Mouse (Mus musculus): ENCODE measurements around the gene Plxnc1. TPM values are rescaled to one million over a fixed set of nuclear protein-coding genes. Genes with fewer than 3 reads are reported as not detected.

The Plxnc1 gene
- total RNA-seq, 1 experiment = 1.1 TPM

DNA sequence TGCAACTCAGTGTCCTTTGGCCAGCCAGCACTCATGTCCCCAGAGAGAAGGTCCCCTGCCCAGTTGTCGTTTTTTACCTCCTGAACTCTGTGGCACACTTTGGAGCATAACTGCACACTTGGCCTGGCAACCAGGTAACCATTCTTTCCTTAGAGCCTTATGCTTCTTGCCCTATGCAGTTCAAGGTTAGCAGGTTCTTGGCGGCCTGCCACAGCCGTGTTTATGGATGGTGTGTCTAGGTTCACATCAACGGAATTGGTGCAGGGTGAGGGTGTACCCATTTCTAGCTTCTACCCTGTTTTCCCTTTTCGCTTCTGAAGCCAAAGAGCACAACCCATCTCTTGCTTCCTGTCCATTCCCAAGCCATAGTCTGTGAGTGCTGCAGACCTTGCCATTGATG lies 44.7 kb upstream of the Plxnc1 start:
- no peaks in the 10 kb centered on the region for H3K9me3 ChIP-seq (ENCODE audit: control insufficient read depth, insufficient read depth, low read depth, low read length)
- H3K36me3 ChIP-seq (ENCODE audit: control insufficient read depth, insufficient read depth, low read length, poor library complexity, severe bottlenecking) = no peaks in the 10 kb centered on the region
- no peak overlapping the region for H3K27ac ChIP-seq (ENCODE audit: insufficient read depth, low read depth, low read length, poor library complexity, severe bottlenecking)
- DNase-seq (ENCODE audit: low read depth, low spot score) = no peak
- no peak overlapping the region for H3K4me3 ChIP-seq (ENCODE audit: insufficient read depth in 1 of 2, low read depth in 1 of 2, low read length in 2 of 2, poor library complexity in 1 of 2, severe bottlenecking in 1 of 2)
- H3K9ac ChIP-seq (ENCODE audit: insufficient read depth, low read depth, low read length, poor library complexity, severe bottlenecking) = no peak overlapping the region
- TF ChIP-seq HCFC1 (IDR thresholded peaks at IDR 0.05; ENCODE audit: borderline replicate concordance, insufficient read depth, low read length) = no peak
- no peak for TF ChIP-seq ZNF384 (IDR thresholded peaks at IDR 0.05; ENCODE audit: low read depth, low read length)
- H3K4me1 ChIP-seq (ENCODE audit: control insufficient read depth in 2 of 2, insufficient read depth in 2 of 2, low read length in 2 of 2, poor library complexity in 1 of 2) = peaks cover 0 to 4% of the 10 kb centered on the region in 2 experiments; a peak in 1 of 4 replicates
- in situ Hi-C loops (cut with MboI; ENCODE audit: low sequenced_read_pairs in 2 of 2, unreplicated experiment in 2 of 2) = loop anchor here (25.0 kb wide), 2 partner anchors 173 to 298 kb away; no protein-coding TSS in a partner anchor

- Histone ChIP-seq H3K4me1 (ENCODE audit: control insufficient read depth in 2 of 2, insufficient read depth in 2 of 2, low read length in 2 of 2, poor library complexity in 1 of 2) (no peaks in the 10 kb centered on the region), H3K27ac (ENCODE audit: insufficient read depth, low read depth, low read length, poor library complexity, severe bottlenecking) (no peak overlapping the region), H3K9ac (ENCODE audit: insufficient read depth, low read depth, low read length, poor library complexity, severe bottlenecking) (no peak overlapping the region), H3K36me3 (ENCODE audit: control insufficient read depth, insufficient read depth, low read length, poor library complexity, severe bottlenecking) (no peaks in the 10 kb centered on the region), H3K9me3 (ENCODE audit: control insufficient read depth, insufficient read depth, low read depth, low read length) (no peaks in the 10 kb centered on the region), H3K4me3 (ENCODE audit: insufficient read depth in 1 of 2, low read depth in 1 of 2, low read length in 2 of 2, poor library complexity in 1 of 2, severe bottlenecking in 1 of 2) (no peak overlapping the region)
- TF ChIP-seq HCFC1 (IDR thresholded peaks at IDR 0.05; ENCODE audit: borderline replicate concordance, insufficient read depth, low read length) = no peak
- TF ChIP-seq CHD2 (IDR thresholded peaks at IDR 0.05; ENCODE audit: low read depth, low read length) = no peak
- TF ChIP-seq ZNF384 (IDR thresholded peaks at IDR 0.05; ENCODE audit: low read depth, low read length) = no peak
- TF ChIP-seq MAFK (IDR thresholded peaks at IDR 0.05; ENCODE audit: insufficient read depth, low read depth, low read length) = no peak
- in situ Hi-C loops (cut with MboI; ENCODE audit: low sequenced_read_pairs in 2 of 2, unreplicated experiment in 2 of 2) = loop anchor here (25.0 kb wide), 2 partner anchors 177 to 302 kb away; no protein-coding TSS in a partner anchor
- no peak for DNase-seq (ENCODE audit: low read depth, low spot score)
These were observed 40.5 kb upstream of the Plxnc1 start for GRCm38 (mm10) chr10:94985103-94985502.

- no peak for DNase-seq (ENCODE audit: low read depth, low spot score)
These were observed 37.9 kb upstream of the Plxnc1 start for GRCm38 (mm10) chr10:94982528-94982927.

GRCm38 (mm10) chr10:94981466-94982138 lies 37.0 kb upstream of the Plxnc1 start:
- Histone ChIP-seq H3K9me3 (ENCODE audit: control insufficient read depth, insufficient read depth, low read depth, low read length) (no peaks in the 10 kb centered on the region), H3K4me1 (ENCODE audit: control insufficient read depth in 2 of 2, insufficient read depth in 2 of 2, low read length in 2 of 2, poor library complexity in 1 of 2) (0 out of 4 replicates have a peak, but pooled peaks cover 0 to 3% of the 10 kb centered on the region in 2 experiments), H3K36me3 (ENCODE audit: control insufficient read depth, insufficient read depth, low read length, poor library complexity, severe bottlenecking) (no peaks in the 10 kb centered on the region), H3K27ac (ENCODE audit: insufficient read depth, low read depth, low read length, poor library complexity, severe bottlenecking) (no peak overlapping the region), H3K9ac (ENCODE audit: insufficient read depth, low read depth, low read length, poor library complexity, severe bottlenecking) (no peak overlapping the region), H3K4me3 (ENCODE audit: insufficient read depth in 1 of 2, low read depth in 1 of 2, low read length in 2 of 2, poor library complexity in 1 of 2, severe bottlenecking in 1 of 2) (no peak overlapping the region)
- in situ Hi-C loops (cut with MboI; ENCODE audit: low sequenced_read_pairs in 2 of 2, unreplicated experiment in 2 of 2) = loop anchor here (25.0 kb wide), 2 partner anchors 181 to 306 kb away; no protein-coding TSS in a partner anchor
- DNase-seq (ENCODE audit: low read depth, low spot score) = no peak
- TF ChIP-seq MAFK (IDR thresholded peaks at IDR 0.05; ENCODE audit: insufficient read depth, low read depth, low read length) (no peak), CHD2 (IDR thresholded peaks at IDR 0.05; ENCODE audit: low read depth, low read length) (no peak), ZNF384 (IDR thresholded peaks at IDR 0.05; ENCODE audit: low read depth, low read length) (no peak), ZC3H11A (IDR thresholded peaks at IDR 0.05; ENCODE audit: borderline replicate concordance, low read depth, low read length) (no peak), HCFC1 (IDR thresholded peaks at IDR 0.05; ENCODE audit: borderline replicate concordance, insufficient read depth, low read length) (no peak)

More at GRCm38 (mm10) chr10:94982528-94982927, 37.9 kb upstream of the Plxnc1 start:
- Histone ChIP-seq H3K9ac (ENCODE audit: insufficient read depth, low read depth, low read length, poor library complexity, severe bottlenecking) (no peak overlapping the region), H3K4me1 (ENCODE audit: control insufficient read depth in 2 of 2, insufficient read depth in 2 of 2, low read length in 2 of 2, poor library complexity in 1 of 2) (0 out of 4 replicates have a peak, but pooled peaks cover 0 to 3% of the 10 kb centered on the region in 2 experiments), H3K4me3 (ENCODE audit: insufficient read depth in 1 of 2, low read depth in 1 of 2, low read length in 2 of 2, poor library complexity in 1 of 2, severe bottlenecking in 1 of 2) (no peak overlapping the region), H3K36me3 (ENCODE audit: control insufficient read depth, insufficient read depth, low read length, poor library complexity, severe bottlenecking) (no peaks in the 10 kb centered on the region), H3K9me3 (ENCODE audit: control insufficient read depth, insufficient read depth, low read depth, low read length) (no peaks in the 10 kb centered on the region), H3K27ac (ENCODE audit: insufficient read depth, low read depth, low read length, poor library complexity, severe bottlenecking) (no peak overlapping the region)
- TF ChIP-seq ZNF384 (IDR thresholded peaks at IDR 0.05; ENCODE audit: low read depth, low read length) = no peak
- no peak for TF ChIP-seq ZC3H11A (IDR thresholded peaks at IDR 0.05; ENCODE audit: borderline replicate concordance, low read depth, low read length)
- no peak for TF ChIP-seq CHD2 (IDR thresholded peaks at IDR 0.05; ENCODE audit: low read depth, low read length)
- no peak for TF ChIP-seq HCFC1 (IDR thresholded peaks at IDR 0.05; ENCODE audit: borderline replicate concordance, insufficient read depth, low read length)
- no peak for TF ChIP-seq MAFK (IDR thresholded peaks at IDR 0.05; ENCODE audit: insufficient read depth, low read depth, low read length)
- in situ Hi-C loops (cut with MboI; ENCODE audit: low sequenced_read_pairs in 2 of 2, unreplicated experiment in 2 of 2) = loop anchor here (25.0 kb wide), 2 partner anchors 180 to 305 kb away; no protein-coding TSS in a partner anchor
